Mouse (Mus musculus) fat pad, adult 2 months (tissue): ENCODE measurements around the gene Gm9844.
A peak's percentile ranks its signal among the peaks of the same experiment; 100 is the strongest.
"Not testable (repeated sequence)": the region's sequence is repeated elsewhere in the genome, so short reads cannot be mapped to it uniquely, and the experiment has no call there.

Experiments
- DNase-seq: peaks from one replicate; pipeline ENCODE4 v3.0.0-alpha.2; 2011; ENCODE audit warnings: low read depth, low spot score; ENCODE audit errors: extremely low read depth

Gm9844 gene

DNA sequence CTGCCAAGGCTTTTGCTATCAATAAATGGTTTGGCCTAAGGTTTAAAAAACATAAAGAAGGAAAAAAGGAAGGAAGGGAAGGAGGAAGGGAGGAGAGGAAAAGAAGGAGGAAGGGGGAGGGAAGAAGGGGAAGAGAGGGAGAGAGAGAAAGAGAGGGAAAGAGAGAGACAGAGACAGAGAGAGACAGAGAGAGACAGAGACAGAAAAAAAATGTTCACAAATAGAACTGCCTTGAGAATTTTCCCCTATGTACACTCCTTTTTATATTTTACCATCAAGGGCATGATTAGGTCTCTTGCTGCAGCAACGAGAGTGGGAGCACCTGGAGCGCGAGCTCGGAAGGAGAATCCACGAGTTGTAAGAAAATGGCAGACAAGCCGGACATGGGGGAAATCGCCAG is at the start of gene Gm9844:
Gene Gm9844, plus strand, starts transcription at position 301 of the 400 bp plus-strand sequence.
- DNase-seq = no peak

DNA sequence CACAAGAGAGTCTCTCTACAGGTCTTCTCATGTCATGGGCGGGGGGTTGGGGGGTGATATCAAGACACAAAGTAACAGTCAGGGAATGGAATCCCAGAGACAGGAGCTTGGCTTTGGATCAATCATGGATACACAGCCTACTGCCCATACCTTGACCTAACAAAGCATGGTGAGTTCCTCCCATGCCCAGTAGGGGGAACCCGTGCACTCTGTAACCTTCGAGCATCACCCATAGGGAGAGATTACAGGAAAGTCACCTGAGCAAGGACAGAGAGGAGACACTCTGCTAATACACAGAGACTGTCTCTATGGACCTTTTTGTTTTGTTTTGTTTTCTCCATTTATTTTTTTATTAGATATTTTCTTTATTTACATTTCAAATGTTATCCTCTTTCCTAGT is 44.5 kb upstream of the Gm9844 start:
- no peak for DNase-seq

DNA sequence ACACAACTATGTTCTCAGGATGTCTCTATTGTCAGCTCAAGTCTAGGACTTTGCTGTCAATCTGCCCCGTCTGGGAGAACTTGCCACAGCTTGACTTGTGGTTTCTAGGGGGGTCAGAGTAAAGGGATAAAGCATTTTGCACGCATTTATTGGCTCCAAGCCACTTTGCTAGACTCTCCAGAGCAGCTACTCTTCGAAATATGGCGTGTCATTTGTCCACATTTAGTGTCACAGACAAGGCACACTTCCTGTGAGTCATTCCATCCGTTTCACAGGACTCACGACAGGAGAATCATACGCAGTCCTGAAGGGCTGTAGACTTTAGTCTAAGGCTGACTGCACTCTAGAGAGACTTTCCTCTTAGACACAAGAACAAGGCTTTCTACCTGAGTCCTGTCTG is 37.6 kb upstream of the Gm9844 start:
- no peak for DNase-seq

DNA sequence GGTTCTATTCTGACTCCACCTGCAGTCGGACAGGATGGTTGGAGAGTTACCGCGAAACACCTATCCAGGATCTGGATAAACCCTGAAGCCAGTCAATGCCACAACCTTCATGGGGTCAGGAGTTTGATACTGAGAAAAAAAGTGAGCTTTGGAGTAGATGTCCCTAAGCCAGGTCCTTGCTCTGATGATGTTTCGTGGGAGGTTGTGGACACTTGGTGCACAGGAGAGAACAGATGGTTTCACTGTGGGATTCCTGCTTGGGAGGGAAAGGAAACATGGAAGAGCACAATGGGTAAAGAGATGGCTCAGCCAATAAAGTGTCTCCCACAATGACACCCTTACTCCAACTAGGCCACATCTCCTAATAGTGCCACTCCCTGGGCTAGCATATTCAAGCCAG is 34.8 kb upstream of the Gm9844 start:
- no peak for DNase-seq

DNA sequence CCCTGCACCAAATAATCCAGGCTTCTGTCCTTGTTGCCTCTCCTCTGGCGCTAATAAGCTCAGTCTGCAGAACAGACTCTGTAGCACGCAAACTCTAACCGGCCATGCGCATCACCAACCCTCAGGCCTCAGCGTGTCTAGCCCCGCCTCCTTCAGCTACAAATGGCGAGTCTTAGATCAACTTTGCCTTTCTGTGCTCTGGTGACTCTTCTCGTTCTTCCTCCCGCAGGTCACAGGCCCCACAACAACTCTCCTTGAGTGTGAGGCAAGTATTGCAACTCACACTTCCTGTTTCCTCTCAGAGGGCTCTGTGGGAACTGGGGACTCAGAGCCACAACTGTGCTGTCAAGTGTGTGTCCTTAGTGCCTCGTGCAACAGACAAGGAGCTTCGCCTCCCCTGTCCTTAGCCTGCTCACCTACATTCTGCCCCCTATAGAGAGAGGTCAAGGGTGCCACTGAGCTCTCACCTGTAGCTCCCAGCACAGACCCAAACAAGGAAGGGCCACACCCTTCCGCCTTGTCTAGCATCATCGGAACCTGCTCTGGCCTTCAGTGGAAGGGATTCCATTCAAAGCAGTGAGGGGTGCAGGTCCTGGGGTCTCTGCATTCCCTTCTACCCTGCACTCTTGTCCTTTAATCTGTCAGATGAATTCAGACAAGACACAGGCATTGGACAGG is 23.1 kb upstream of the Gm9844 start:
- DNase-seq = not testable (repeated sequence)

DNA sequence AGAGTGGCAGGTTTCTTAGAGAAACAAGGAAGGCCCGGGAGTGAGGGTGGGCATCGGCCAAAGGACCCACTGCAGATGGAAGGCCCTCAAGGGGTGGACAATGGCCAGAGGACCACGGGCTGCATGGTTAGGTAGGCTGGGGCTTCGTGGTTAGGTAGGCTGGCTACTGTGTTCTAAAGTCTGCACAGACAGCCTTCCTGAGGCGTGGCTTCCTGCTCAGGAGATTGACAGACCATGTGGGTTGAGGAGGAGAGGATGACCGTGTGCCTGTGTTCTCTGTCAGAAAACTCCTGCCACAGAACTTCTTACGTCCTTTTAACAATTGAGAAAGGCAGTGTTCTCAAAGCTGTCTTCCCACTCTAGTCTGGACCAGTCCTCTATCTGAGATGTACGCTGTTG is 22.6 kb upstream of the Gm9844 start:
- no peak for DNase-seq

DNA sequence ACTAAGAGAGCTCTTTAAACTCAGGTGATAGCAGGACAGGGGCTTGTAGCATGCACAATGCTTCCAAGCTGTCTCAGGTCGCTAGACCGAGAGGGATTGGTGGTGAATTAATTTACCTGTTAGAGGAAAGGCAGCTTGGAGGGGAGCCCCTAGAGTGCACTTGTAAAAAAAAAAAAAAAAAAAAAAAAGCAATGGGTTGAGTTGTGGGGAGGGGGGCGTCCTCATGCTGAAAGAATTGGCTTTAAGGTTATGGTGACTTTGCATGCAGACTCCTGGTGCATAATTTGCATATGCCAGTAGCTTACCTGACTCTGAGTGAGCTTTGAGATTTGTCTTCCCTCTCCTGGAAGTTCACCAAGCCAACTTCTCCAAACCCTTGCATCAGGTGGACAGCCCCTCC is 21.7 kb upstream of the Gm9844 start:
- no peak for DNase-seq

DNA sequence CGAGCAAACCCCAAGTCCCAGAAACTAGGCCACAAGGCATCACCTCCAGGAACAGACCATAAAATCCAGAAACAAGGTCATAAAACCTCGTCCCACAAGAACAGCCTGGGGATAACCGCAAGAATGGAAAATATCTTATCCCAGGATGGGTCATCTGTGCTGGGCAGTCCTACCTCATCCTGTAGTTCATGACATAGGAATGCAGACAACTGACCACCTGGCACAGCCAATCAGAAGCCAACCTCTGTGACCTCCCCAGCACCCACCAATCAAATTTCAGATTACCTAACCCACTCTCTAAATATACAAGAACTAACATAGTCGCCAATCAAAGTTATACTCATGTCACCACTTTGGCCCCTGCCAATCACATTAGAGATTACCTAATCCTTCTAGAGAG is 21.0 kb upstream of the Gm9844 start:
- DNase-seq = no peak

DNA sequence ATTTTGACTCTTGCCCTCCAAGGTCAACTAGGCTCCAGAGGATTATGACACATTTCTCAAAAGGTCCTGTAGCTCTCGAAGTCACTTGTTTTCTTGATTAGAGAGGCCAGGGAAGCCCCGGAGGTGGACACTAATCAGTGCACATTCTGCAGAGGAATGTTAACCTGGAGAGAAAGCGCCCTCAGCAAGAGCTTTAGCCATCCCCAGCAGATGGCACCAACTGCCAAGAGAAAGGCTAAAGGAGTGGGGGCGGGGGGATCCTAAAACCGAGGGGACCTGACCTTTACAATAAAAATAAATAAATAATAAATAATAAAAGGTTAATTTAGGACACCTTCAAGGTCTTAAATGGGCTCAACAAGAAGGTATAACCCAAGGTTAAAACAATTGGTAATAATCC is 17.9 kb upstream of the Gm9844 start:
- DNase-seq = no peak

DNA sequence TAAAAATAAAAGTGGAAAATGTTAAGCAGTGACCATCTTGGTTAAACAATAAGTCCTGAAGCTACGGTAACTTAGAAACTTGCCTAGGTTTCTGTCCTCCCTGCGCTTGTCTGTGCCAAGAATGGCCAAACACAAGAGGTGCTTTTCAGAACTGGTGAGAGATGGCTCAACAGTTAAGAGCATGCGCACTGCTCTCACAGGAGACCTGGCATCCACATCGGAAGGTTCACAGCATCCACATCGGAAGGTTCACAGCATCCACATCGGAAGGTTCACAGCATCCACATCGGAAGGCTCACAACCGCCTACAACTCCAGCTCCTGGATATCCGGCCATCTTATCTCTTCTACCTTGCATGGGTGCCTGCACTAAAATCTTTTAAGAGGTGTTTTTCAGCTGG is 16.8 kb upstream of the Gm9844 start:
- no peak for DNase-seq

DNA sequence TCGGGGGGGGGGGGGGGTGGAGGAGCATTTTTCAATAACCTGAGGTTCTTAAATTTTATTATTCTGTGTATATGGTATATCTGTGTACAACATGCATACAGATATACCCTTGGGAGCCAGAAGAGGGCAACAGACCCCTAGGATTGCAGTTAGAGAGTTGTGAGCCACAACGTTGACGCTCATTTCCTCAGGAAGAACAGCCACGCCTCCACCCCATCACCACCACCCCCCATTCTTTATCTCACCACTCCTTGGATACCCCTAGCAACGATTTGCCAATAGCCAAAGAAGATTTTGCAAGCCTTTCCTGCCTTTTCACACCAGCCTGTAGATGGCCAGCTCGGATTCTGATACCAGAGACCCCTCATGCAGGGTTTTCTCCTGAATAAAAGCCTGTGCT is 16.3 kb upstream of the Gm9844 start:
- no peak for DNase-seq

DNA sequence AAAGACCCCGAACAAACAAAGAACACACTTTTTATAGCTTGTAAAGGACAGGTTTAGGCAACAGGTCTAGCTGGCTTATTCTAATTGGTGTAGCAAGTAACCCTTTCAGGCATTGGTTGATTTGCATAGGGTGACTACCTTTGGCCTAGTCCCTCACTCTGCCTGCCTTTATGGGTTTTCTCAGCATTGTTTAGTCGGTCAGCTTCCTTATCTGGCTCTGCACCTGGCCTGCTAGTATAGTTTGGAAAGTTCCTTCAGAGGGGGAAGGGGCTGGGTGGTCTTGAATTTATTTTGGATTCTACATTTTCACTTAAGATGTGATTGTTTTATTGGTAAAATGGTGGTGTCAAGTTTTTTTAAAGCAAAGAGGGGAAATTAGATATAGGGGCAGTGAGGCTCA is 15.4 kb upstream of the Gm9844 start:
- DNase-seq = not testable (repeated sequence)

DNA sequence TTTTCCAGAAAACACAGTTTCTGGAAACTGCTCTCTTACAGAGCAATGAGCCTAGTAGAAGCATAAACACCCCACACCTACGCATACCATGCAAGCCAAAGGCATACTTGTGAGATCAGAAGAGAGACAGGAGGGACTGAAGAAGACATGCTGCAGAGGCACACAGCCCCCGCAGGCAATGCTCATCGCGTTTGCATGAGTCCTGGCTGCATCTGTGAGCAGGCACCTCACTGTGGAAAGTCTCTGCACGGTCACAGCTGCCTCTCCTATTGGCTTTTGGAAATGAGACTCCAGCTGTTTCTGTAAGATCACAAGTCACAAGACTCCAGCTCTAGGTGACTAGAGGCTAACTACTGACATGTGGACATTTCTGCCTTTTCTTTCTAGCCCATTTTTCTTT is 11.9 kb upstream of the Gm9844 start:
- peak; percentile 45 for DNase-seq

DNA sequence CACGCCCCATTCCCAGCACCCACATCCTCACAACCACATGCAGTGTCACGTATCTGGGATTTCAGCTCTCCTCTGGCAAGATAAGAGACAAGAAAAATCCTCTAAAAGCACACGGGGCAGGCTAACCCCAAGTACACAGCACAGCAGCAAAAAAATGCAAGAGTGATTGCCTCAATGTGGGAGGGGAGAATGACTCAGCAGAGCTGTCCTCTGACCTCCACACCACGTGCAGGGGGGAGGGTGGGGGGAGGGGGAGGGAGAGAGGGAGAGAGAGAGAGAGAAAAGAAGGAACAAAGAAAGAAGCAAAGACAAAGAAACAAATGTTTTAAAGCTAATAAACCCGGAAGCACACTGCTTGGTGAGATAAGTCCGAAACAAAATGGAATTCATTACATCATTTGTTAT is 11.1 kb upstream of the Gm9844 start:
- no peak for DNase-seq

DNA sequence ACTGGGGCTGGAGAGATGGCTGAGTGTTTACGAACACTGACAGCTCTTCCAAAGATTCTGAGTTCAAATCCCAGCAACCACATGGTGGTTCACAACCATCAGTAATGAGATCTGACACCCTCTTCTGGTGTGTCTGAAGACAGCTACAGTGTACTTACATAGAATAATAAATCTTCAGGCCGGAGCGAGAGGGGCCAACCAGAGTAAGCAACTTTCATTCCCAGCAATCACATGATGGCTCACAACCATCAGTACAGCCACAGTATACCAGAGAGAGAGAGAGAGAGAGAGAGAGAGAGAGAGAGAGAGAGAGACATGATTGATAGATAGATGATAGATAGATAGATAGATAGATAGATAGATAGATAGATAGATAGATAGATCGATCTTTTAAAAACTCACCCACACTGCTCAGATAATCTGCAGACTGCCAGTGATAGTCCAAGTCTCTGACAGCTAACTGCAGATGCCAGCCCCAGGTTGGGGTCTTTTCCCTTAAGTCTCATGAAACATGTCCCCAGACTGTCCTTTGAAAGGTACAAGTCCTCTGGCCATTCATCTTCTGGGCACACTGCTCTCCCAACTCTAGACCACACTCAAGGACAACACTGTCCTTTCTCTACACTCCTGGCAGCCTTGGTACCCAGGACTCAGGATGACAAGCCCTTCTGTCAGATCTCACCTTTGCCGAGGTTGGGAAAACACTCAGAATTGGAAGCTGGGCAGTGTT is 10.3 kb upstream of the Gm9844 start:
- no peak for DNase-seq

DNA sequence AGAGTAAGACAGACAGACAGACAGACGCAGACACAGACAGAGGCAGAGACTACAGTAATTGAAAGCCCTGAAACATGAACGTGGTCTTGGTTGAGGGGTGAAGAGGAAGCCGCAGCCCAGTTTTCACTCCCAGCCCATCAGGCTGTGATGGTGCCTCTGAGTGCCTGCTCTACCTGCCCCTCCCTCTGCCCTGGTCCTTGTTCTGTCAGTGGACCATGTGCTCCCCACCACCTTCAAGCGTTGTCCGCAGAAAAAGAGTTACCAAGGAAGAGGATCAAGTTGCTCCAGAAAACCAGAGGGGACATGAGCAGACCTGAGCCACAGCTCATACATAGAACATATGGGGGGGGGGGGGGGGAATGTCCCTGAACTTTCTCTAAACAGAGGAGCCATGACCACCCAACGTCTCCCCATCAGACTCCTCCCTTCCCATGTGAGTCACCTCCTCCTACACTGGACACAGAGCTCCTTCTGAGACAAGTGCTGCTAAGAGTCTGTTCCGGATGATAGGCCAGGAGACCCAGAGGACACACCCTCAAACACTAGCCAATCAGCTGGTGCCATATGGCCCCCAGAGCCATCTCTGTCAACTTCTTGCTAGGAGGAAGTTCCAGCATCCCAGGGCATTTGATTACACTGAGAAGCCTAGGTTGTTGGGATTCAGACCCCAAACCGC is 9.3 kb upstream of the Gm9844 start:
- DNase-seq = no peak

DNA sequence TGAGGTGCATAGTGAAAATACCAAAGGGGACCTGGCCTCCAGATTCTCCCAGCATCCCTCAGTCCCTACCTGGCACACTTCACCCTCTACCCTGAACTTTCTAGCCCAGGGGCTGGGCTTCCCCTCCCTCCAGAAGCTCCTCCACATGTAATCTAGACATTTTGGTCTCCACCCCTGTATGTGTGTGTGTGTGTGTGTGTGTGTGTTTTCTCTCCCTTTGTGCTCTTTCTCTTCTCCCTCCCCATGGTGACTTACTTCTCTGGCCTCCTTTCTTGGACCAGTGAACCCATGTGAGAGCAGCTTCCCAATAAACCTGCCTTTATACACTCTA is 8.8 kb upstream of the Gm9844 start:
- no peak for DNase-seq

DNA sequence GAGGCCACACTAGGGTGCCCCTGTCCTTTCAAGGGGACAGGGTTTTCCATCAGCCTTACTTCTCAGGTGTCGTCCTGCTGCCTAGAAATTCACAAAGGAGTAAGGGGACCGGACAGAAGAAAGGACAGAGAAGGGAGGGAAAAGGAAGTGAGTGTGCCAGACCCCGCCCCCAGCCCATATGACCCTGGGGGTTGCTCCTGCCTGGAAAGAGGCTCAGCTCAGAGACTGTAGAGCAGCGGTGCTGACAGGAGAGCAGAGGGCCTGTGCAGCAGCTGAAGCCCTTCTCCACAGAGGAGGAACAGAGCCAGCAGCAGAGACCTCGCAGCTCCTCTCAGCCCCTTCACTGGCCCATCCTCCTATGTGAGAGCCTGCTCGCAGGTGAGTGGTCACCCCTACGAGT is 8.3 kb upstream of the Gm9844 start:
- DNase-seq = no peak

DNA sequence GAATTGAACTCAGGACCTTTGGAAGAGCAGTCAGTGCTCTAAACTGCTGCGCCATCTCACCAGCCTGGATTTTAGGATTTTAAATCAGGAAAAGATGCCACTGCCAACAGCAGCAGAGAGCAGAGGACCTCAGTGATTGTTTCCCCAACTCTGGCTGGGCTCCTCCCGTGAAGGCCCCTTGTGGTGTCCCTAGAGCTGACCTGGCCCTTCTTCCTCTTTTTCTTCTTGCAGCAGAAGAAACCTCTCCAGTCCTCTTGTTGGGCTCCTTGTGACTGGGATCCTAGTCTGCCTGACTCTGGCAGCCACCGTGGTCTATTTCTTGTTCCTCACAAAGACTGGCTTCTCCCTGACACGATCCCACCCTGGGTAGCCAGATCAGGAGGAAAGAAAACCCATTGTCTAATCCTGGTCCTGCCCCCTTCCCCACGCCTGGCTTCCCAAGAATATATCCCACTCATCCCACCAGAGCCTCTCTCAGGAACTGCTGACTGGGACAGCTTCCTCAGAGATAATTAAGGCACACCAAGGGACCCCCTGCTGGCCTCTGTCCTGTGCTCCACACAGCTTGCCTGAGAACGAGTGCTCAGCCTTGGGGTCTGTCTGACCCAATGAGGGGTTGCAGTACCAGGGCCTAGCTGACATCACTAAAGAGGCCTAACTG is 5.4 kb upstream of the Gm9844 start:
- DNase-seq = no peak

DNA sequence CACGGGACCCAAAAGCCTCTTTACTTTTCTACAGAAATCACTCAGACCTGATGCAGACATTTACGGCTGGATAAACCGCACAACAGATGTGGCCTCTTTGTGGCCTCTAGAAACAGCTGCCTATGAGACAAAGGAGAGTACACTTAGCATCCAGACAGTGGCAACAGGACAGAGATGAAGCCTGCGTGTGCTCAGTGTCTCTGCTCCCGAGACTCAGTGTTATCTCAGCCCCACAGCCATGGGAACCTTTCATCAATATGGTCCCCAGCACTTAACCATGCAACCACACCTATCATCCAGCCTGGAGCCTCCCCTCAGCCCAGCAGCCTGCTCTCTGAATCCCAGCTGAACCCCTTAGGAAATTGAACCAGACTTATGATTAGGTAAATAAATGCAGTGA is 2.8 kb upstream of the Gm9844 start:
- DNase-seq = no peak

DNA sequence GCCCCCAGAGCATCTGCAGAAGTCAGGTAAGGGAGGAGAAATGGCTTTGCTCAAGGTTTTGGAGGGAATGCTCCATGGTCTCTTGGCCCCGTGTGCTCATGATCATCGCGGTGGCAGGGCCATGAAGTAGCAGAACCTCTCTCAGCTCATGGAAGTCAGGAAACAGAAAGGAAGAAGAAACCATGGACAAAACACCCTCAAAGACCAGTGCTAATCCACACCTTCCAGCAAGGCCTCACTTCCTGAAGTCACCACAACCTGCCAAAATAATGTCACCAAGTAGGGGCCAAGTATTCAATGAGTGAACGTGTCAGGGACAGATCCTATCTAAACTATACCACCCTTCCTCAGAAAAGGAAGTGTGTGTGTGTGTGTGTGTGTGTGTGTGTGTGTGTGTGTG is 840 bp downstream of the Gm9844 start:
- DNase-seq = no peak

DNA sequence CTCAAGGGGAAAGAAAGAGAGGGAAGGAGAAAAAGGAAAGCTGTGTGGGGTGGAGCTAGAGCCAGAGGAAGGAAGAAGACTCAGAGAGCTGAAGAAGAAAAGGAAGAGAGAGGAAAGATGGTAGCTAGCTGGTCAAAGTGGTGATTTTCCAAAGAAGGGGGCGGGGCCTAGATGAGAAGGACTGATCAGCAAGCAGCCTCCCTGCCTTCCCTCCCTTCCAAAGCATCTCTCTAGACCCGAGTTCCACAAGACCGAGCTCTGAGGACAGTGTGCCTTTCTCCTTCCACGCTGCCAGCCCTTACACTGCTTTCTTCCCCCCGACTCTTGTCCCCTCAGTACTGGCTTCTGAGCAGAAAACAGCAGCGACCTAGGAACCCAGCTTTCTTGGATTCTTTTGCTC is 2.1 kb downstream of the Gm9844 start:
- no peak for DNase-seq
